Mouse (Mus musculus): Measurements from ENCODE around the gene Kcnk18. TPM values are rescaled to one million over a fixed set of nuclear protein-coding genes. Genes with fewer than 3 reads are reported as not detected.
A peak's percentile ranks its signal among the peaks of the same experiment; 100 is the strongest.

Gene Kcnk18
- total and polyA plus RNA-seq, 2 experiments from 2014 or later = not detected

DNA sequence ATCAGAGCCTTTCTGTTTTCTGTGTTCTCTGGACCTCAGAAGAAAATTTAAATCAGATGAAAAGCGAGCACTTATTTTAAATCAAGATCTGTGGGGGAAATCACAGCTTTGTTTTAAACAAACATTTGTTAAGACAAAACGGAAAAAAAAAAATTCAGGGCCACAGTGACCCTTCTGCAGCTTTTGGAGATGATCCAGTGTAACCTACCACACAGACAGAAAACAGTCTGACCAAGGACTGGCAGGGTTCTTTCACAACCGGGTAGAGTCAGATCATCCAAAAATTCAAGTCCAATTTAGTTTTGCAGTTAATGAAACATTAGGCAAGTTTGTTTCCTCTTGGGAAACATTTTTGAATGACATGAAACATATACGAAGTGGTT, 27.9 kb upstream of the Kcnk18 start:
- Histone ChIP-seq H3K36me3 (replicated peaks; ENCODE audit: control insufficient read depth, insufficient read depth, low read length) (no peaks in the 10 kb centered on the region), H3K4me1 (ENCODE audit: control insufficient read depth, insufficient read depth) (no peaks in the 10 kb centered on the region), H3K4me3 (ENCODE audit: low read depth, low read length) (no peak overlapping the region), H3K27me3 (ENCODE audit: control insufficient read depth, insufficient read depth, low read length) (peaks cover 87% of the 10 kb centered on the region), H3K27ac (ENCODE audit: low read depth) (no peak overlapping the region), H3K9ac (replicated peaks; ENCODE audit: low read depth, low read length) (no peak overlapping the region), H3K9me3 (replicated peaks; ENCODE audit: control insufficient read depth, low read length) (no peaks in the 10 kb centered on the region), H3K4me2 (ENCODE audit: low read depth, low read length) (no peak overlapping the region)
- no peak for ATAC-seq (ENCODE audit: insufficient read depth, low read depth)
- 20% methylated on average over 4 of the region's 4 CpGs for WGBS
- TF ChIP-seq EP300 (IDR thresholded peaks at IDR 0.05; ENCODE audit: low read depth) (no peak), CTCF (IDR thresholded peaks at IDR 0.05; ENCODE audit: low read depth) (no peak)
- DNase-seq (ENCODE audit: low spot score) = no peak

DNA sequence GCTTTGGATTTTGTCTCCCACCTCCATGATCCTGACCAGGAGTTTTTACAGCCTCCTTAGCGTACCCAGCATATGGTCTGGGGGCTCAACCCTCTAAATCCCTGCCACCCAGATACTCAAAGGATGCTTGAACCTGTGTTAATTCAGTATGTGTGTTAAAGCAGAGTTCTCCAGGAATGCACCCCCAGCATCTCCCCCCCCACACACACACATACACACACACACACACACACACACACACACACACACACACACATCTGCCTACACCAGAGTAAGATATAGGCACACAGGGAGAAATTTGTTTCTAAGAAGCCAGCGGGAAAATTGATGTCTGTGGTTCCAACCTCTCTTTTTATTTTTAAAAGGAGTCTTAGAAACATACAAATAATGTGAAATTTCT, 26.5 kb upstream of the Kcnk18 start:
- H3K9ac ChIP-seq (replicated peaks; ENCODE audit: low read depth, low read length) = no peak overlapping the region
- TF ChIP-seq CTCF (IDR thresholded peaks at IDR 0.05; ENCODE audit: low read depth) = no peak
- TF ChIP-seq EP300 (IDR thresholded peaks at IDR 0.05; ENCODE audit: low read depth) = no peak
- no peak for ATAC-seq (ENCODE audit: insufficient read depth, low read depth)

DNA sequence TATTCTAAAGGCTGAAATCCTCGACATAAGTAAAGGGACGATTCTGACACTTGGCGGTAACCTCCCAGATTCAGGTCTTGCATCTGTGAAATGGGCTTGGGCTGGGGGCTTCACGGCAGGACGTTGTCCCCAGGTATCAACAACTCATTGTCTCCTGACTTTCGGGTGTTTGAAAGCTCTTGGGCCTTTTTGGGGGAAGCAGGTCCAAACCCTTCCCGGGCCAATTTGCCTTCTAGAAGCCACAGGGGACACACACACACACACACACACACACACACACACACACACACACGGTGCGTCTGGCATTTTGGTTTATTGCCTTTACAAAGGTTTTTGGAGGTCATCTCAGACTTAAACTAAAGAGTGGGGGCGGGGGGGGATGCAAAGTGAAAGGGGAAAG, 25.6 kb upstream of the Kcnk18 start:
- WGBS = 1% methylated on average over 10 of the region's 10 CpGs

More for the DNA sequence above, 26.5 kb upstream of the Kcnk18 start:
- Histone ChIP-seq H3K36me3 (replicated peaks; ENCODE audit: control insufficient read depth, insufficient read depth, low read length) (no peaks in the 10 kb centered on the region), H3K4me1 (ENCODE audit: control insufficient read depth, insufficient read depth) (no peaks in the 10 kb centered on the region), H3K4me2 (ENCODE audit: low read depth, low read length) (no peak overlapping the region), H3K27ac (ENCODE audit: low read depth) (no peak overlapping the region), H3K4me3 (ENCODE audit: low read depth, low read length) (no peak overlapping the region), H3K9me3 (replicated peaks; ENCODE audit: control insufficient read depth, low read length) (no peaks in the 10 kb centered on the region), H3K27me3 (ENCODE audit: control insufficient read depth, insufficient read depth, low read length) (peaks cover 93% of the 10 kb centered on the region)
- no peak for DNase-seq (ENCODE audit: low spot score)
- 22% methylated on average over 2 of the region's 2 CpGs for WGBS

DNA sequence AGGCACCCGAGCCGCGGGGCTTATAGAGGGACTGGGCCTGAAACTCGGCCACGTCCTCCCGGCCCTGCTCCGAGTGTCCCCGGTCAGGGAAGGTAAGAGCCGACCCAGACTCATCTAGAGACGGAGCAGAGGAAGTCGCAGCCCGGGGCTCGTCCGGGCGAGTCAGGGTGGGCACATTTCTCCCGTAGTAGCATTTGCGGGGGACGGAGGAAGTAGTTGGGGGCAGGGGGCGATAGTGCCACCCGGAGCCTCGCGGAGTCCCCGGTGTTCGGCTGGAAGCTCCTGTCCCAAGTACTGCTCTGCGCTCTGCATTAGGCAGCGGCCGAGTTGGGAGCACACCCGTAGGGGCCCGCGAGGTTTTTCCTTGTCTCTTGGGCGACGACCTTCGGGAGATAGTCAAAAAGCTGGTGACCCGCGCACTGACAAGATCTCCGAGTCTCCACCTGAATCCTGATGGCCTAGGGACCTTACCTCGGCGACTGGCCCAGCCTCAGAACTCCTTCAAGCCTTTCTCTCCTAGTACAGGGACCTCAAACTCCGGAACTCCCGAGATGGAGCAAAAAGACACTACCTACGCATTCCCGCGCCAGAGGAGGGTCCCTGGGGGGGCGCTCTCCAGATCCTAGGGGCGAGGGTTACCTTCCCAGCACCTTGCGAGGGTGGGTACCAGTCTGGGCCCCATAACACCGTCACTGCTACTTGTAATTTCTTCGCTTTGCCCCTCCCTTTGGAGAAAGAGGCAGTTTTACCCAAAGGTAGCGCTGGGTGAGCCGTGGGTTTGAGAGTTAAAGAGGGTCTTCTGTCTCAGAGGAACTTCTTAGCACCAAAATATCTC, 24.8 kb upstream of the Kcnk18 start:
- TF ChIP-seq CTCF (IDR thresholded peaks at IDR 0.05; ENCODE audit: low read depth) (no peak), EP300 (IDR thresholded peaks at IDR 0.05; ENCODE audit: low read depth) (no peak)
- Histone ChIP-seq H3K9ac (replicated peaks; ENCODE audit: low read depth, low read length) (no peak overlapping the region), H3K9me3 (replicated peaks; ENCODE audit: control insufficient read depth, low read length) (no peaks in the 10 kb centered on the region), H3K27ac (ENCODE audit: low read depth) (no peak overlapping the region), H3K4me2 (ENCODE audit: low read depth, low read length) (peak overlapping the region; percentile 50), H3K4me1 (ENCODE audit: control insufficient read depth, insufficient read depth) (no peaks in the 10 kb centered on the region), H3K27me3 (ENCODE audit: control insufficient read depth, insufficient read depth, low read length) (peaks cover 90% of the 10 kb centered on the region), H3K36me3 (replicated peaks; ENCODE audit: control insufficient read depth, insufficient read depth, low read length) (no peaks in the 10 kb centered on the region), H3K4me3 (ENCODE audit: low read depth, low read length) (peak overlapping the region; percentile 36)
- ATAC-seq (ENCODE audit: insufficient read depth, low read depth) (no peak), DNase-seq (ENCODE audit: low spot score) (no peak)
- under 1% methylated on average over 49 of the region's 50 CpGs for WGBS

More for the DNA sequence above, 25.6 kb upstream of the Kcnk18 start:
- no peak for DNase-seq (ENCODE audit: low spot score)
- peaks cover 96% of the 10 kb centered on the region for H3K27me3 ChIP-seq (ENCODE audit: control insufficient read depth, insufficient read depth, low read length)
- no peak overlapping the region for H3K27ac ChIP-seq (ENCODE audit: low read depth)
- TF ChIP-seq EP300 (IDR thresholded peaks at IDR 0.05; ENCODE audit: low read depth) = no peak
- no peak for TF ChIP-seq CTCF (IDR thresholded peaks at IDR 0.05; ENCODE audit: low read depth)
- no peak for ATAC-seq (ENCODE audit: insufficient read depth, low read depth)
- peak overlapping the region; percentile 36 for H3K4me3 ChIP-seq (ENCODE audit: low read depth, low read length)
- no peak overlapping the region for H3K9ac ChIP-seq (replicated peaks; ENCODE audit: low read depth, low read length)
- no peaks in the 10 kb centered on the region for H3K36me3 ChIP-seq (replicated peaks; ENCODE audit: control insufficient read depth, insufficient read depth, low read length)
- H3K9me3 ChIP-seq (replicated peaks; ENCODE audit: control insufficient read depth, low read length) = no peaks in the 10 kb centered on the region
- no peaks in the 10 kb centered on the region for H3K4me1 ChIP-seq (ENCODE audit: control insufficient read depth, insufficient read depth)
- H3K4me2 ChIP-seq (ENCODE audit: low read depth, low read length) = peak overlapping the region; percentile 50

GRCm38 (mm10) chr19:59195181-59195770, 23.7 kb upstream of the Kcnk18 start:
- Histone ChIP-seq H3K27ac (ENCODE audit: low read depth) (no peak overlapping the region), H3K36me3 (replicated peaks; ENCODE audit: control insufficient read depth, insufficient read depth, low read length) (no peaks in the 10 kb centered on the region), H3K4me2 (ENCODE audit: low read depth, low read length) (no peak overlapping the region), H3K9ac (replicated peaks; ENCODE audit: low read depth, low read length) (no peak overlapping the region), H3K4me1 (ENCODE audit: control insufficient read depth, insufficient read depth) (no peaks in the 10 kb centered on the region), H3K9me3 (replicated peaks; ENCODE audit: control insufficient read depth, low read length) (no peaks in the 10 kb centered on the region), H3K27me3 (ENCODE audit: control insufficient read depth, insufficient read depth, low read length) (peaks cover 83% of the 10 kb centered on the region), H3K4me3 (ENCODE audit: low read depth, low read length) (no peak overlapping the region)
- TF ChIP-seq EP300 (IDR thresholded peaks at IDR 0.05; ENCODE audit: low read depth) = no peak
- TF ChIP-seq CTCF (IDR thresholded peaks at IDR 0.05; ENCODE audit: low read depth) = no peak
- DNase-seq (ENCODE audit: low spot score) (no peak), ATAC-seq (ENCODE audit: insufficient read depth, low read depth) (no peak)
- 14% methylated on average over 9 of the region's 9 CpGs for WGBS
